Mouse (Mus musculus) adrenal gland, adult 8-10 months (tissue): ENCODE results near the gene Ntrk3. TPM values are rescaled to one million over a fixed set of nuclear protein-coding genes. Genes with fewer than 3 reads are reported as not detected.

ENCODE experiments used
- DNase-seq: peaks from one replicate; pipeline ENCODE4 v3.0.0; 2022
- total RNA-seq, 4 experiments: library from RNA; stranded (reverse); gene quantifications; 2 replicates each; pipeline ENCODE4 v1.2.4; 2022

Ntrk3 gene
- total RNA-seq, 4 experiments from 2014 or later = 19.0 to 28.6 (median 26.5) TPM

- no peak for DNase-seq
These were observed 554.4 kb downstream of the Ntrk3 start for GRCm38 (mm10) chr7:78183396-78183795.

GRCm38 (mm10) chr7:78179996-78180665 lies 557.7 kb downstream of the Ntrk3 start:
- no peak for DNase-seq

GRCm38 (mm10) chr7:78172267-78172955 lies 565.4 kb downstream of the Ntrk3 start:
- DNase-seq = no peak

DNA sequence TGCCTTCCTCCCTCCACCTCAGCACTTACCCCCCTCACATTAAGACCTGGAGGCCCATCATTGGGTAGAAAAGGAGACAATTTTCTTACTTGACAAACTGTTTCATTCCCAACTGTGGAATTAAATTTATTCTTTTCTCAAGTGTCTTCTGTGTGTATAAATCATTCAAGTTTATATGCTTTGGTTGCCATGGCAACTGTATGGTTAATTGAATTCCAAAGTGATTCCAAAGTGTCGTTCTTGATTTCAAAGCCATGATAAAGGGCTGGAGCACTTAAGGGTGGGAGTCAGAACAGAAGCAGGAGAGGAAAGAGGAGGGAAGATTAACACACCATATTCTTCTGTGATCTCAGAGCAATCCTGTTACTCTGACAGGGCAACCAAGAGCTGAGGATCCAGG lies 572.3 kb downstream of the Ntrk3 start:
- DNase-seq = no peak

- no peak for DNase-seq
These were observed 579.9 kb downstream of the Ntrk3 start for GRCm38 (mm10) chr7:78157946-78158345.

- DNase-seq = no peak
These were observed 592.6 kb downstream of the Ntrk3 start for GRCm38 (mm10) chr7:78145251-78145650.

GRCm38 (mm10) chr7:78144849-78145248 lies 593.0 kb downstream of the Ntrk3 start:
- no peak for DNase-seq

DNA sequence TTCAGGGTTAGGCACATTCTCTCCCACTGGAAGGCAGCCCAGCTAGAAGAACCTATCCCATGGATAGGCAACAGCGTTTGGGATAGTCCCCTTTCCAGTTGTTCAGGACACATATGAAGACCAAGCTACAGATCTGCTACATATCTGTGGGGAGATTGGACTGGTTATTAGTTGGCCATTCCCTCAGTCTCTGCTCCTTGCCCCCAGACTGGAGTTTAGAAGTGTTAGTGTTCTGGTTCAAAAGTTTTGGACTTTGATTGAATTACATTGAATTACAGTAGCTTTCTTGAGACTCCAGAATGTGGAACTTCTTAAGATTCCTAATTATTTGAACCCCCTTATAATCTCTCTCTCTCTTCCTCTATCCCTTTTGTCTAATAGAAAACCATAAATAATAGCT lies 607.8 kb downstream of the Ntrk3 start:
- no peak for DNase-seq

Other genes starting within 250 kb of the Ntrk3 start
- gene Mrps11, start 45.1 kb upstream of the Ntrk3 start, total RNA-seq = 100 to 1,000 TPM in 3 of 4 experiments, 10 to 100 TPM in 1; 97.6 to 162 (median 127) TPM
- gene Mrpl46, start 45.5 kb upstream of the Ntrk3 start, total RNA-seq = 10 to 100 TPM; 38.2 to 48.8 (median 42.7) TPM
- 10 to 100 TPM; 13.8 to 20.3 (median 14.8) TPM for gene Det1, start 109.3 kb upstream of the Ntrk3 start, total RNA-seq
- 10 to 100 TPM; 45.0 to 51.0 (median 50.0) TPM for gene Aen, start 157.8 kb upstream of the Ntrk3 start, total RNA-seq
- 10 to 100 TPM in 1 of 4 experiments, 1 to 10 TPM in 3; 5.0 to 10.9 (median 7.5) TPM for gene Isg20, start 175.4 kb upstream of the Ntrk3 start, total RNA-seq